Mouse (Mus musculus) cerebellum, adult 11-12 months (tissue): ENCODE results near the gene Tulp2.

Source experiments
- DNase-seq: peaks from one replicate; pipeline ENCODE4 v3.0.0; 2022

Tulp2 gene

GRCm38 (mm10) chr7:45481374-45481927 is at the start of gene Tulp2:
Tulp2 (plus strand) TSS chr7:45481877.
- DNase-seq = peak; percentile 74

GRCm38 (mm10) chr7:45433835-45434202 is 47.9 kb upstream of the Tulp2 start:
- no peak for DNase-seq

GRCm38 (mm10) chr7:45434203-45435015 is 47.3 kb upstream of the Tulp2 start, which contains the start of gene Gys1:
Gys1 (plus strand) TSS chr7:45434844.
- DNase-seq = peak; percentile 100

GRCm38 (mm10) chr7:45435038-45435437 is 46.6 kb upstream of the Tulp2 start:
- no peak for DNase-seq

GRCm38 (mm10) chr7:45436444-45436843 is 45.2 kb upstream of the Tulp2 start:
- peak; percentile 51 for DNase-seq

GRCm38 (mm10) chr7:45437046-45437445 is 44.6 kb upstream of the Tulp2 start:
- DNase-seq = no peak

- peak; percentile 56 for DNase-seq
Measured at GRCm38 (mm10) chr7:45437521-45438276, 44.0 kb upstream of the Tulp2 start, which contains the start of gene Ruvbl2. Ruvbl2 (minus strand) TSS chr7:45438096.

- DNase-seq = no peak
Measured at GRCm38 (mm10) chr7:45443526-45444420, 37.9 kb upstream of the Tulp2 start.

GRCm38 (mm10) chr7:45446589-45446988 is 35.1 kb upstream of the Tulp2 start:
- no peak for DNase-seq

- DNase-seq = no peak
Measured at GRCm38 (mm10) chr7:45447325-45447990, 34.2 kb upstream of the Tulp2 start.

- DNase-seq = no peak
Measured at GRCm38 (mm10) chr7:45449974-45450373, 31.7 kb upstream of the Tulp2 start.

- DNase-seq = peak; percentile 80
Measured at GRCm38 (mm10) chr7:45451344-45451982, 30.2 kb upstream of the Tulp2 start.

GRCm38 (mm10) chr7:45454971-45455370 is 26.7 kb upstream of the Tulp2 start:
- DNase-seq = peak; percentile 46

- DNase-seq = no peak
Measured at GRCm38 (mm10) chr7:45455932-45456696, 25.6 kb upstream of the Tulp2 start.

GRCm38 (mm10) chr7:45456721-45457203 is 24.9 kb upstream of the Tulp2 start:
- no peak for DNase-seq

- no peak for DNase-seq
Measured at GRCm38 (mm10) chr7:45457204-45458060, 24.2 kb upstream of the Tulp2 start.

GRCm38 (mm10) chr7:45458748-45459563 is 22.7 kb upstream of the Tulp2 start:
- DNase-seq = peak; percentile 80

- DNase-seq = peak; percentile 98
Measured at GRCm38 (mm10) chr7:45459564-45460140, 22.0 kb upstream of the Tulp2 start, which contains the start of gene Ftl1. Ftl1 (minus strand) TSS chr7:45459884.
